Mouse (Mus musculus): ENCODE data around the gene Rragc.

Gene Rragc

DNA sequence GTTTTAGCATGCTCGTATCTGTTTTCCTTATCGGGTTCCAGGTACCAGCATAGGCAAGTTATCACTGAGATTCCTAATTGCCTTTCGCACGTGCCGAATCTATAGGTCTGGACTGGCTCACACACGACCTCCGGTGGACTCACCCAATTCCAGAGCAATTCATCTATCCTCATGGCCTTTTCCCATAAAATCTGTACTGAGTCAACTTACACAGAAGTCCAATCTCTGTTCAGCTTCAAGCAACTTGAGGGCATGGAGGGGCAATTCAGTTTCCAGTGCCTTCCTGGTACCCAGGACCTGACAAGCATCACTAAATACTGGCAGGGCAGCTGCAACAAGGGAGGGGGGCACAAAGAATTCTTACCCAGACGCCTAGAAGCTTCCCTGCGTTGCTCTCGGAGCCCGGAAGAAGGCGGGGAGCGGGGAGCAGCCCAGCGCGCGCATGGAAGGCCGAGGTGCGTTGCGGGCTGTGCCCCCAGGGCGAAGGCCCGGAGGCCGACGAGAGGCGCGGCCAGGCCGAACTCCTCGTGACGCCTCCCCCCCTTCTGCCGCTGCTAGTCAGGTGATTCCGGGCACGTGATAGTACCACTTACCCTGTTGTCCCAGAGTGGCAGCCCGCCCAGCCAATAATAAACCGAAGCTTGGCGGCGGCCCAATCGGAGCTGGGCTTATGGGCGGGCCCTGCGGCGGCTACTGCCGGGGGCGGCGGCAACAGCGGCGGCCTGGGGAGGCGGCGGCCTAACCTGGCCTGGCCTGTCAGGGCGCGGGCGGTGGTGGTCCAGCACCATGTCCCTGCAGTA, at the start of gene Rragc:
Rragc (plus strand) TSS at position 699 of the 800 bp plus-strand sequence.
- in situ Hi-C loops (cut with MboI, MseI): loop anchor here (25.0 kb wide), 1 partner anchor 1080 kb away; the partner anchor contains the start of gene Ppt1

DNA sequence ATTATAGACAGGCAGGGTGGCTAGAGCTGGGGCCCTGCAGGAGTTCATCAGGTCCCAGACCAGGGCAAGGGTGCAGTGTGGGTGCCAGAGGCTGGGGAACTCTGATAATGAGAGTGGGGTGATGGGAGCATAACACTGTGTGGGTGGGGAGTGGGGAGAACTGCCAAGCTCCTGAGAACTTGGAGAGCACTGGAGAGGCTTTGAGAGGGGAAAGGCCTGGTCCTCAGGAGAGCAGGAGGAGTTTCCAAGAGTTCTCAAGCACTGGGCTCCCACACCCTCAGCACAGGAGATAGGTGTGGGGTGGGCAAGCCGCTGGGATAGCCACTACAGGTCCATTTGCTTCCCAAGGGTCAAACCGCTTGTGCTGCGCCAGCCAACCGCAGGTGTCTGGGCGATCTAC, 23.5 kb upstream of the Rragc start:
- in situ Hi-C loops (cut with MboI, MseI): no loop called here

DNA sequence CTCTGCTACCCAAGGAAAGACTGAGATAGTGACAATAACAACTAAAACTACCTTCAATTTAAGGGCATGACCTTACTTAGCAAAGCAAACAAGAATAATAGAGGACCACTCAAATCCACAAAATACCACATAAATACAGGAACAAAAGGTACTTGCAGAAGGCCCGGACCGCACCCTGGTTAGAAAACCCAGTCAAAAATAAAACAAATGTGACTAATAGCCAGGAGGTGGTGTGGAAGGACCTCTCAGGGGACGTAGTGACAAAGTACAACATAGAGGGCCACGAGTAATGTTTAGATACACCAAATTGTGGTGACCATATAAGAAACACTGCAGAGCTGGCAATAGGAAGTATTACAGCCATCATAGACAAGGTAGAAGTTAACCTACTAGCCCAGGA, 23.0 kb upstream of the Rragc start:
- in situ Hi-C loops (cut with MboI, MseI): no loop called here

DNA sequence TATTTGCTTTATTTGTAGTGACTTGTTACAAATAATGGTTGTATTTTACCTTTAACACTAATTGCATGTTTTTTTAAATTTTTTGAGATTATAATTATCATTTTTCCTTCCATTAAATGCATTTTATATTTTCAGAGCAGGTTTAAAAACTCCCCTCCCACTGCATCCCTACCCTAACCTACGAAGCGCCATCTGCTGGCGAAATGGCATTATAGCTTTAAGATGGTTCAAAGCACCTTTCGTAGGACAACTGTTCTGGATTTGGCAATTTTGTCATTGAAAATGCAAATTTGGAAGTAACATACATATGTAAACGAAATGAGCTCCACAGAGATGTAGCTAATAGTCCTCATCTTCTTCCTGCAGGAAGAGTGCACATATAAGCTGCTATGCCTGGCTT, 18.6 kb upstream of the Rragc start:
- in situ Hi-C loops (cut with MboI, MseI): no loop called here

DNA sequence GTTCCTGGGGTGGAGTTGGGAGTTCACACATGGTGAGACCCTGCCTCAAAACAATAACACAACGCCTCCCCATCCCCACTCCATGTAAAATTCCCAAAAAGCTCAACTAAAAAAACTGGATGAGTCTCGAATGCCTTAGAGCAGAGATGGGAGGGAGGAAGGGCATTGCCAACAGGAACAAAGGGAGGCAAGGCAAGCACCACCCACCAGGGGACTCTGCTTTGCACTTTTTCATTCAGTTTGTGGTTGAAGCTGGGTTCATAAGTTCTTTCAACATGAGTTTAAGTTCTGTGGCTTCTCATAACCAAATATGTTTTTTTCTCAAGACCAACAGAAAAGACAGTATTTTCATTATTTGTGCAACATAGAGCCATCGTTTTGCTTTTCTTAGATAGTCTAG, 13.8 kb upstream of the Rragc start:
- in situ Hi-C loops (cut with MboI, MseI): loop anchor here (10.0 to 25.0 kb wide), 2 partner anchors 509 to 1066 kb away; partner anchors contain the start of gene Ppt1

DNA sequence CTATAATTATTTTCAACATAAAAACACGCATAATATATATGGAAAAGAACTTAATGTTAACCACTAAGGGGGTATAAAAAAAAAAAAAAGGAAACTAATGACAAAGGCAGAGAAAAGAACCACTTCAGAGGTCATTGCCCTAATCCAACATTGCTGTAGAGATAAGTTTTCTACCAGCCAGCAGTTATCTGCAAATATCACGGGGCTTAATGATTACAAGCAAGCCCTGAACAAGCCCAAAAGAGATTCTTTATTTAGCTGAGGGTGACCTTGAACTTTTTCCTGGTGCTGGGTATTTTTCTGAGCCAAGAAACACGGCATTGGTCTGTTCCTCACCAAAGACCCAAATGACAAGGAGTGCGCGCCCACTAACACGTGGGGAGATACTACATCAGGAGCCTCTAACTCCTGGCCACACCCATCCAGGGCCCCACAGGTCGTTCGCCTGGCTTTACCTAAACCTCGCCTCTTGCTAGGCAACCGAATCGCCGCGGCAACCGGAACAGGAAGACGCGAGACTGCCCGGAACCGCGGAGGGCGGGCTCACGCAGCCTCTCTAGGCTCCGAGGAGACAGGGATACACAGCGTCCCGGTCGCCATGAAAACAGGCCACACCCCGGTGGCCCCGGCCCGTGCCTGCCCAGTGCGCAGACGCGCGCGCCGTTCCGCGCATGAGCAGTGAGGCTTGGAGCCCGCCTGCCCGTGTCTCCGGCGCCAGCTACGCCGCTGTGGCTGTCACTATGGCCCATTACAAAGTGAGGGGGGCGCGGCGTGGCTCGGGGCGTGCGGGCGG, 12.7 kb upstream of the Rragc start, which contains the start of gene Mycbp:
Mycbp (plus strand) TSS at position 500 of the 793 bp plus-strand sequence.
- in situ Hi-C loops (cut with MboI, MseI): loop anchor here (10.0 to 25.0 kb wide), 2 partner anchors 510 to 1067 kb away; partner anchors contain the start of gene Ppt1

DNA sequence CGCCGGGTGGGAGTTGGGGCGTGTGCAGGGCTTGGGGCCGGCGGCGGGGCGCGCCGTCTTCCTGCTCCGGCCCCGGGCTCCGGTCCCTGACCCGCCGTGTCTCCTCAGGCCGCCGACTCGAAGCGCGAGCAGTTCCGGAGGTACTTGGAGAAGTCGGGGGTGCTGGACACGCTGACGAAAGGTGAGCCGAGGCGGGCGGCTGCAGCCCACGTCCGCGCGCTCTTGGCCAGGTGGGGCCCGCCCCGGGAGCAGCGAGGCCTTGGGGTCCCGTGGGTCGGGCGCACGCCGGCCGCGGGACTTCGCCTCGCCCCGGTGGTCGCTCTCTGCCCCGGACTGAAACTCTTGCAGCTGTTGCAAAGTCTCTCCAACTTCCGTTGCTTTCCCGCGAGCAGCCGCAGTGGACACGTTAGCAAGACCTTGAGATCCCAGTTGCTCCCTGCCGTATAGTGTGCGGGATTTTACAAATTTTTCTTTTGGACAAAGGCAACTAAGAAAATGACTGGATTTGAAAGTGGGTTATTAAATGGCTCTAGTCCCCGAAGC, 12.0 kb upstream of the Rragc start:
- in situ Hi-C loops (cut with MboI, MseI): loop anchor here (10.0 to 25.0 kb wide), 2 partner anchors 510 to 1068 kb away; partner anchors contain the start of gene Ppt1

DNA sequence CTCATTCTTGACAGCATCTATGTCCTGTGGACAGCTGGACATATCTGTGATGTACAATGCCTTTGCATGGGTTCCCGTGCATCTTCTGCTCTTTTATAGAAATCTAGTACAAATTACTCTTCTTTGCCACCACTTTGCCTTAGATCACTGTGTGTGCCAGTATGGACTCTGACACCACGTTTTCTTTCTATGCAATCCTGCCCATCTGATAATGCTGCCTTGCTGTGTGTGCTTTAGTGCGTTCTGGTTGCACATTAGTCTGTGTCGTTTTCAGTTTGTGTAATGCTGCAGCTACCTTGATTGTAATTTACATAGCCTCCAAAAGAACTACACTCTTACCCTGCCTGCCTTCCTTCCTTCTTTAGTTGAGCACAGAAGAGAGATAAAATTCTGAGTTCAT, 5.7 kb upstream of the Rragc start:
- in situ Hi-C loops (cut with MboI, MseI): loop anchor here (25.0 kb wide), 1 partner anchor 1074 kb away; the partner anchor contains the start of gene Ppt1

DNA sequence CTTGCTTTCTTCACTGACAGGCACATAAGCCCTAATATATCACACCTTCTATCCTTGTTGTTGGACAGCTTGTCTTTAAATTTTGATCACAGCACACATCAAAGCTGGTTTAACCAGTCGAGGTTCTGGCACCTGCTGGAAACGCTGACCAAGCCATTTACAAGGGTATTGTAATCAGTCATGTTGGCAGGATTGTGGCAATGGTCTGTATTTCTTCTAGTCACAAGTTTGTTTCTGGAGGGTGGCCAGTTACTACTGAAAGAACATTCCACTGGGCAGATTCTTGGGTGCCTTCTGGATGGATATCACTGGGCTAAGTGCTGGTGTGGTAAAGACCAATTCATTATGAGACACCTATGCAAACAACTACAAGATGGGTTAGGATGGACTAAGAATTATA, 4.8 kb upstream of the Rragc start:
- in situ Hi-C loops (cut with MboI, MseI): loop anchor here (25.0 kb wide), 1 partner anchor 1075 kb away; the partner anchor contains the start of gene Ppt1

DNA sequence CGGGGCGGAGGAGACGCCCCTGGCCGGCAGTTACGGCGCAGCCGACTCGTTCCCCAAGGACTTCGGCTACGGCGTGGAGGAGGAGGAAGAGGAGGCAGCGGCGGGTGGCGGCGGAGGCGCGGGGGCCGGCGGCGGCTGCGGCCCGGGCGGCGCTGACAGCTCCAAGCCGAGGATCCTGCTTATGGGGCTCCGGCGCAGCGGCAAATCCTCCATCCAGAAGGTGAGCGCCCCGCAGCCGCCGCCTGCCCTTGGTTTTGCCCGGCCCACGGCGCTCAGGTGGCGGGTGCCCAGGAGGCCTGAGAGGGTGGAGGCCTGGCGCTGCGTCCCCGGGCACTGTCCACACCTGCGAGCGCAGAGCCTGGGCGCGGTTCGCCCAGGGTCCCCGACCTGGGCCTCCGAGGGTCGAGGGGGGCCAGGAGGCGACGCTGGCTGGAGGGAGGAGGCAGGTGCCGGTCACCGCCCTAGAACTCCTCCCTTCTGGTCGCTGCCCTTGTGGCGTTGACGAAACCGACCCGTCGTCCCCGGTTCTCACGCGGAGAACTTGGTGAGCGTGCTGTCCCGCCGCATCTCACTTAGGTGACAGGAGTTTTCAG, 398 bp downstream of the Rragc start, which contains the start of gene 4930535I16Rik:
4930535I16Rik (minus strand) TSS at position 475 of the 593 bp plus-strand sequence.
- in situ Hi-C loops (cut with MboI, MseI): loop anchor here (25.0 kb wide), 1 partner anchor 1080 kb away; the partner anchor contains the start of gene Ppt1

DNA sequence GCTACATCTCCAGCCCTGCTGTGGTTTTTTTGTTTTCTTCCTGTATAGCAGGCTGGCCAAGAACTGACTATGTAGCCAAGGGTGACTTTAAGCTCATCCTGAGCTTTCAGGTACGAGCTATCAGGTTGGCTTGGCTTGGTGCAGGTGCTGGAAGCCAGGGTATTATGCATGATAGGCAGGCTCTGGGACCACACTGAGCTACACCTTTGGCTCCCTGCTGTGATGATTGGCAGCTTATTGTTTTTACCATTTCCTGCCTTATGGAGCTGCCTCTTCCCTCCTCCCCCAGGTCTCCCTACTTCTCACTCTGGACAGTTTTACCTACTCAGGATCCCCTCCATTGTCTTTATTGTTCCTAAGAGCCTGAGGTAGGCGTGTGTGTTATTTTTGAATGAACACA, 1.6 kb downstream of the Rragc start:
- in situ Hi-C loops (cut with MboI, MseI): loop anchor here (25.0 kb wide), 1 partner anchor 1082 kb away; the partner anchor contains the start of gene Ppt1

DNA sequence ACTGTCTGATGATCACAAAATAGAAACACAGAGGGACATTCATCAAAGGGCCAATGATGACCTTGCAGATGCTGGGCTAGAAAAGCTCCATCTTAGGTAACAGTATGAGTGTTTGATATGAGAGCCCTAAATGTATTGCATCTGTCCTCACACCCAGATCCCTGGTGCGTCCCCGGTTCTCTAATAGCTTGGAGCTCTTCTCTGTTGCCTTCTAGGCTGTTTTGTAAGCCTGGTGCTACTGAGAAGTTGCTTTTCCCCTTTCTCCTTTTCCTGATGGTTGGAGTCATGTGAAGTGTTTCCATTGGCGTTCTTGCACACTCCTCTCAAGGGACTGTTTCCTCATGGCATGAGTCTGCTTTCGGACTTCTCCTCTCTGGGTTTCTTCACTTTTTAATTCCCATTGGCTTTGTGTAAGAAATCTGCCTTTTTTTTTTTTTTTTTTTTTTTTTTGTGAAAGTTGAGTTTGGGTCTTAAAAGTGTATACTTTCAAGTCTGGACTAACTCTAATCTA, 3.9 kb downstream of the Rragc start:
- in situ Hi-C loops (cut with MboI, MseI): loop anchor here (25.0 kb wide), 1 partner anchor 1084 kb away; the partner anchor contains the start of gene Ppt1

DNA sequence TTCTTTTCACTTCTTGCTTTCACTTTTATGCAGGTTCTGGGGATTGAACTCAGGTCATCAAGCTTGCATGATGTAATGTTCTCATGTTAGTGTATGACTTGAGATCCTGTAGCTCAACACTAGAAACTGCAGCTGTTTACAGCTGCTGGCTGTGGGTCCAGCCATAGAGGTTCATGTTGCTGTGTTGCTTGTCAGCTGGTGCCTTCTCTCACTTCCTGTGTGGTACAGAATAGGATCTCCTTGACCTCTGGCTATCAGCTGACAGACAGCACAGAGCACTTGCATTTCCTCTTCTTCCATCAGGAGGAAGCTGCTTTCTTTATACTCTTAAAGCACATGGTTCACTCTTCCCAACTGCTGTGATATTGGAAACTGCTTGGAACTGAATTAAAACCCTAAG, 10.7 kb downstream of the Rragc start:
- in situ Hi-C loops (cut with MboI, MseI): loop anchor here (25.0 kb wide), 1 partner anchor 1059 kb away; the partner anchor contains the start of gene Rspo1

DNA sequence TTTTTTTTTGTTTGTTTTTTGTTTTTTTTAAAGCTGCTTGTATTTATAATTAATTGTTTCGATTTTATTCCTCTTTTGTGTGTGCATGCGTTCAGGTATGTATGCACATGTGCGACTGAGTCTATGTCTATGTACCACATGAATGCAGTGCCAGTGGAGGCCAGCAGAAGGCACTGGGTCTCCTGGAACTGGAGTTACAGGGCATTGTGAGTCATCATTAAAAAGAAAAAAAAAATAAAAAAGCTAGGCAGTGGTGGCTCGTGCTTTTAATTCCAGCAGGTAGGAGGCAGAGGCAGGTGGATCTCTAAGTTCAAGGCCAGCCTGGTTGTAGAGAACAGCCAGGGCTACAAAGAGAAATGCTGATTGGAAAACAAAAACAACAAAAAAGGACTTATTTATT, 12.7 kb downstream of the Rragc start:
- in situ Hi-C loops (cut with MboI, MseI): loop anchor here (25.0 kb wide), 1 partner anchor 1057 kb away; the partner anchor contains the start of gene Rspo1

DNA sequence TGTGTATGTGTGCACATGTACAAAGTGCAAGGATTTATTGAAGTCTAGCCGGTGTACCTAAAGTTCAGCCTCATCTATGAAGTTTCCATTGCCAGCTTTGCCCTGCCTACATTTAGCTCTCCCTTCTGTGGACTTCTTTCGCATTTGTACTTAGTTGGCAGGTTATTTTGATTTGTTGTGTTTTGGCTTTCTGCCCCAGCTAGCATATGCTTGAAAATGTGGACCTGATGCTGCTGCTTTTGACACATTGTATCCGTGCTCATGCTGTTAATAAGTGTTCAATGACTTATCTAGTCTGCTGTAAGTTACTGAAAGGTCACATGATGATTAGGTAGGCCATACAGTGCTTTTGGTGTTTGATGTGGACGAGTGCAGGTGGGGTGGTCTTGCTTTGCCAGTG, 17.1 kb downstream of the Rragc start:
- in situ Hi-C loops (cut with MboI, MseI): loop anchor here (25.0 kb wide), 1 partner anchor 1053 kb away; the partner anchor contains the start of gene Rspo1

DNA sequence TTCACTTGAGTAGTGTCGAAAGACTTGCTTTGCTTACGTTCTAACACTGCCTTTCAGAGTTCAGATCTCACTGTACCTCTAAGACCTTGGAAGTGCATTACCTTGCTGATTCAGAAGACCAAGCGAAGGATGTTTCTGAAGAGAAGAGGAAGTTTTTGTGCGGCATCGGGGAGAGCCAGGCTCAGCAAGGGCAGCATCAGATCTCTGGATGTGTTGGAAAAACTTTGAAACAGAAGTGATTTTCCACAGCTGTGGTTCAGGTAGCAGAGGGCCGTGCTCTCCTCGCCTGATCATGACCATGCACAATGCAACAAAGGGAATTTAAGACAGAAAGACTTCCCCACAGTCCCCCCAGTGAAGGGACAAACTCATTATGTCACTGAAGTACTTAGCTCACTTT, 18.8 kb downstream of the Rragc start:
- in situ Hi-C loops (cut with MboI, MseI): loop anchor here (25.0 kb wide), 1 partner anchor 1051 kb away; the partner anchor contains the start of gene Rspo1

DNA sequence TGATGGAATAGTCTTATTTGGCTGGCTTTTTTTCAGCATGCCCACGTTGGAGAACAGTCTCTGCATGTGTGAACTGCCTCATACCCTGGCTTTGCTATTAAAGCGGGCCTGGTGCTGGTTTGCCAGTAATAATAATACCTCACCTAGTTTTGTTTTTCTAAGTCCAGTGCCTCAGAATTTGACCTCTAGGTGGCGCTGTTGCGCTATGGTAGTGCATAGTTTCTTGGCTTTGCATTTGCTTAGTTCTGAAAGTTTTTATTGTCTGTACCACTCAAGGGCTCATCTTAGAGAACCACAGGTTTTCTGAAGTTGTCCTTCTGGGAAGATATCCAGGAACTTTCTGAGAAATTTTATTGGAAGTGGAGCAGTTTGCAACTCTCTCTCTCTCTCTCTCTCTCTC, 22.6 kb downstream of the Rragc start:
- in situ Hi-C loops (cut with MboI, MseI): loop anchor here (25.0 kb wide), 1 partner anchor 1047 kb away; the partner anchor contains the start of gene Rspo1

DNA sequence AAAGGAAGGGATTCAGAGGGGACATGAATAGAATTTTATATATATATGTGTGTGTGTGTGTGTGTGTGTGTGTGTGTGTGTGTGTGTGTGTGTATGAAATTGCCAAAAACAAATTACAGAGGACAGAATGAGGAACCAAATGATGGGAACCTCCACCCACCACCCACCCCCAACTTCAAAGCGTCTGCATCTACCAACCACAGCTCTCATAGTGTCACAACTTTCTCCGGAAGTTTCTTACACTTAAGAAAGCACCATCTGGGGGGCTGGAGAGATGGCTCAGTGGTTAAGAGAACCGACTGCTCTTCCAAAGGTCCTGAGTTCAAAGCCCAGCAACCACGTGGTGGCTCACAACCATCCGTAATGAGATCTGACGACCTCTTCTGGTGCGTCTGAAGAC, 23.6 kb downstream of the Rragc start:
- in situ Hi-C loops (cut with MboI, MseI): loop anchor here (25.0 kb wide), 1 partner anchor 1046 kb away; the partner anchor contains the start of gene Rspo1

DNA sequence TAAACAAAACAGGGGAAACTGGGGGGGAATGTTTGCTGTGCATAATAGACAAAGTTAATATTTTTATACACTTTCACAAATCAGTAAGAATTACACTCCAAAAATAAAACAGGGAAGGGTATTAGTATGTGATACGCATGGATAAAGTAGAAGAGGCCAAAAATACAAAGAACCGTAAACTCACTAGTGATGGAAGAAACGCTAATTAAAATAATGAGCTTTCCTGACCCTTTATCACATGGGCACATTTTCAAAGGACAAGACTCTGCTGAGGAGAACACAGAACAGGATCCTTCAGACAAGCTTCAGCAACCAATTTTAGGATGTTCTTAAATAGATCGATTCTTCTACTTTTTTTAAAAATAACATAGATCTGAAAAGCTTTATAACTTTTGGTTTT, 29.5 kb downstream of the Rragc start:
- in situ Hi-C loops (cut with MboI, MseI): loop anchor here (5.0 to 25.0 kb wide), 2 partner anchors 71 to 1041 kb away; partner anchors contain the start of gene Rspo1

DNA sequence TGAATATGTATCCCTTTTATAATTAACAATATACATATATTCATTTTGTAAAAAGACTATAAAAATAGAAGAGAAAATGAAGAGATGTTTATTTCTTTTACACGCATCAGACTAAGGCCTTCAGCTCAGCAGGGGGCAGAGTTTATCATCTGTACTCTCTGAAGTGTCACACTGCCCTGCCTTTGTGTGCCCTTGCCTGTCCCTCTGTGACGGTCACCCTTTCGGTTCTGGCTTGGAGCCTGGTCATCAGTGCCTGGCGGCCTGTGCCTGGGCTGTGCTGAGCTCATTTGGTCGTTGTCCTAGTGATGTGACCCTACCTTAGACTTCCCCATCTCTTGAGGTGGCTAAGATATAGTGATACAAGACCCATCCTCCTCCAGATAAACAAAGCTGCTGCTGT, 29.9 kb downstream of the Rragc start:
- in situ Hi-C loops (cut with MboI, MseI): loop anchor here (5.0 to 25.0 kb wide), 2 partner anchors 70 to 1040 kb away; partner anchors contain the start of gene Rspo1
